Mouse (Mus musculus): Measurements from ENCODE around the gene Tor3a.

DNA sequence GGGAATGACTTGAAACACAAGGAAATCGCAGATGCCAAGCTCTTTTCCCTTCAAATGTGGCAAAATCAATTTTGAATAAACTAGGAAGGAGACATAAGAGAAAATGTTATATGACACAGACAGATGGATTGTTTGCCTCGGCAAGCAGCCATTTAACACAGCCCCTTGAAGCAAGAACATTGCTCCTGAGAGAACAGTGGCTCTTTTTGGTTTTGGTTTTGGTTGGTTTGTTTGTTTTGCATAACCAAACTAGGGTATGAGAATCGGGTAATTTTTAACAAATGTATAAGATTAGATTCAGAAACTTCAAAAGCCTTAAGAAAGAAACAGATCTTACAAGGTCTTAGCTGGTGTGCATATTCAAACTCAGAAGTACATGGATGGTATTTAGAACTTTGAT lies 53.2 kb downstream of the Tor3a start:
- TF ChIP-seq CTCF (IDR thresholded peaks at IDR 0.05; ENCODE audit: low read depth, low read length) (no peak), POLR2A (IDR thresholded peaks at IDR 0.05; ENCODE audit: extremely low read depth, insufficient read depth, low read length) (no peak)
